Mouse (Mus musculus) neural tube, embryonic 12.5 days (tissue): ENCODE measurements around the gene Slc2a9. TPM values are rescaled to one million over a fixed set of nuclear protein-coding genes. Genes with fewer than 3 reads are reported as not detected.
"Not testable (repeated sequence)": the region's sequence is repeated elsewhere in the genome, so short reads cannot be mapped to it uniquely, and the experiment has no call there.

Experiments used
- ATAC-seq: fragments of 200-750 bp; cut with Nextera tagmentation; 2 replicates; pipeline ENCODE4 v1.8.0; 2017; ENCODE audit warnings: low read depth, mild to moderate bottlenecking, moderate TSS enrichment, moderate library complexity; ENCODE audit not compliant: low FRiP score
- H3K27ac ChIP-seq: fragments of 300-500 bp; sonication (generic); 2 replicates; pipeline ENCODE4 v1.5.1; 2016
- H3K27me3 ChIP-seq: fragments of 300-500 bp; sonication (generic); replicated peaks from 2 replicates; pipeline ENCODE4 v1.6.1; 2016; ENCODE audit warnings: mild to moderate bottlenecking
- H3K36me3 ChIP-seq: fragments of 300-500 bp; sonication (generic); 2 replicates; pipeline ENCODE4 v1.6.1; 2016; ENCODE audit warnings: mild to moderate bottlenecking
- H3K4me1 ChIP-seq: fragments of 300-500 bp; sonication (generic); 2 replicates; pipeline ENCODE4 v1.6.1; 2016
- H3K4me2 ChIP-seq: fragments of 300-500 bp; sonication (generic); replicated peaks from 2 replicates; pipeline ENCODE4 v1.6.1; 2016; ENCODE audit warnings: mild to moderate bottlenecking
- H3K4me3 ChIP-seq: fragments of 300-500 bp; sonication (generic); 2 replicates; pipeline ENCODE4 v1.5.1; 2016
- H3K9ac ChIP-seq: fragments of 300-500 bp; sonication (generic); 2 replicates; pipeline ENCODE4 v1.6.1; 2016; ENCODE audit warnings: mild to moderate bottlenecking
- H3K9me3 ChIP-seq: fragments of 300-500 bp; sonication (generic); 2 replicates; pipeline ENCODE4 v1.6.1; 2016; ENCODE audit warnings: mild to moderate bottlenecking
- WGBS: fragments of 180-500 bp; shearing (Covaris S2); methylation state at CpG from one replicate; pipeline ENCODE4 v1.1.7; 2016; 5-methylcytosine and 5-hydroxymethylcytosine counted together
- polyA plus RNA-seq: library from polyadenylated mRNA; unstranded; fragments of >200 nt; fragmentation: Nextera tagmentation; extraction: Ambion mirVana; gene quantifications from 2 replicates; pipeline ENCODE4 v1.2.1, GENCODE M21; 2016

The Slc2a9 gene
- polyA plus RNA-seq, 1 experiment from 2014 or later = 0.24 TPM

- peaks cover 16% of the 10 kb centered on the region for H3K4me1 ChIP-seq
- peak overlapping the region; percentile 42; the same call in 1 of the 2 replicates for H3K9ac ChIP-seq
- not testable (repeated sequence) for H3K36me3 ChIP-seq, H3K27ac ChIP-seq, H3K27me3 ChIP-seq, ATAC-seq, H3K9me3 ChIP-seq, H3K4me3 ChIP-seq
- peak overlapping the region; percentile 59 for H3K4me2 ChIP-seq
These were observed 23.4 kb downstream of the Slc2a9 start for GRCm38 (mm10) chr5:38479545-38479907.

DNA sequence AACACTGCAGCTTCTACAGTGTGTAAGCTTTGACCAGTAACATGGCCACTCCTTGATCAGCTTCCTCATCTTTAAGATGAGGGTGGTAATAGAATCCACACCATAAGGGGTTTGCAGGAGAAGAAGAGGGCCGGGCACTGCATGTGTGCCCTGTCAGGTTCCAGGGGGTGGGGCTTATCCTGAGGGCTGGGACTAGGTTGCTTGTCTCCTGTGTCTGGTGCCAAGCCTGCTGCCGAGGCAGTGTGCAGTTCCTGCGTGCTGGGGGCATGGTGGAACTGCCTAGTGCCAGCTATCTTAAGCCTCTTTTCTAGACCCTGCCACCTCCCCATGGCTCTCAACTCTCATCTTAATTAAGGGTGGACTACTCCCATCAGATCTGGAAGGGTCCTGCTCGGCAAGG is 23.9 kb downstream of the Slc2a9 start:
- no peak overlapping the region for H3K27ac ChIP-seq
- H3K36me3 ChIP-seq = no peaks in the 10 kb centered on the region
- H3K4me3 ChIP-seq = no peak overlapping the region
- no peaks in the 10 kb centered on the region for H3K9me3 ChIP-seq
- H3K4me1 ChIP-seq = peaks cover 16% of the 10 kb centered on the region
- H3K4me2 ChIP-seq = peak overlapping the region; percentile 59
- 64% methylated on average over 4 of the region's 4 CpGs for WGBS
- H3K27me3 ChIP-seq = no peaks in the 10 kb centered on the region
- ATAC-seq = no peak
- H3K9ac ChIP-seq = no peak overlapping the region

- Histone ChIP-seq H3K27me3 (no peaks in the 10 kb centered on the region), H3K4me1 (peaks cover 16% of the 10 kb centered on the region), H3K27ac (no peak overlapping the region), H3K9ac (no peak overlapping the region), H3K4me3 (no peak overlapping the region), H3K9me3 (no peaks in the 10 kb centered on the region), H3K36me3 (no peaks in the 10 kb centered on the region), H3K4me2 (no peak overlapping the region)
- 82% methylated on average over 7 of the region's 7 CpGs for WGBS
- no peak for ATAC-seq
These were observed 25.1 kb downstream of the Slc2a9 start for GRCm38 (mm10) chr5:38477731-38478445.

DNA sequence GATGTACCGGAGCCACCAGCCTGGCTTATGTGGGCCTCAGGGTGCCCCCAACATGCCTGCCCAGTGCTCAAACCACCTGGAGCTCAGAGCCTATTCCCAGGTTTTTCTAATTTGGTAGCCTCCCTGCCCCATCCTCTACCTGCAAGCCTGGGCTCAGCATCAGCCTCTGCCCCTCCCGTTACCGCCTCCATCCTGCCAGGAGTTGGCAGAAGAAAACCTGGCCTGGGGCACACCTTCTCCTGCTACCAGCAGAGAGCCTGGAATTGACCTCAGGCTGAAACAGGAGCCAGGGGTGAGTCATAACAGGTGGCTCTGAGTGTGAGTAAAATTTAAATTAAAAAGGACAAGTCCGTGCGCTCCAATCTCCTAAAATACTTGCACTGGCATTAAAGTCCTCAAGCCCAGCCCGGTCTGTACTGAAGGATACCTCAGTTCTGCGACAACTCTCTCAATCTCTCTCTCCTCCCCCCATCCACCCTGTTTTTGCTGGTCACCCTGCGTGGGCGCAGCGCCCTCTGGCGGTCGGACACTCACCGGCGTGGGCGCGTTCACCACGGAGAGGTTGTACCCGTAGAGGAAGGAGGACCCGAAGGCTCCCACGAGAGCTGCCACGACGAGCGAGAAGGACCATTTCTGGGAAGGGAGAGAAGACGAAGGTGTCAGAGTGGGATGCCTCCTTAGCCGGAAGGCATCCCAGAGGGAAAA is 25.9 kb downstream of the Slc2a9 start:
- Histone ChIP-seq H3K27me3 (no peaks in the 10 kb centered on the region), H3K9me3 (no peaks in the 10 kb centered on the region), H3K36me3 (no peaks in the 10 kb centered on the region), H3K4me1 (peaks cover 16% of the 10 kb centered on the region), H3K4me3 (no peak overlapping the region), H3K27ac (no peak overlapping the region), H3K9ac (no peak overlapping the region), H3K4me2 (no peak overlapping the region)
- ATAC-seq = no peak
- WGBS = 90% methylated on average over 25 of the region's 25 CpGs

- Histone ChIP-seq H3K9me3 (no peaks in the 10 kb centered on the region), H3K27ac (no peak overlapping the region)
- no peak for ATAC-seq
These were observed 32.1 kb downstream of the Slc2a9 start for GRCm38 (mm10) chr5:38470881-38471280.

DNA sequence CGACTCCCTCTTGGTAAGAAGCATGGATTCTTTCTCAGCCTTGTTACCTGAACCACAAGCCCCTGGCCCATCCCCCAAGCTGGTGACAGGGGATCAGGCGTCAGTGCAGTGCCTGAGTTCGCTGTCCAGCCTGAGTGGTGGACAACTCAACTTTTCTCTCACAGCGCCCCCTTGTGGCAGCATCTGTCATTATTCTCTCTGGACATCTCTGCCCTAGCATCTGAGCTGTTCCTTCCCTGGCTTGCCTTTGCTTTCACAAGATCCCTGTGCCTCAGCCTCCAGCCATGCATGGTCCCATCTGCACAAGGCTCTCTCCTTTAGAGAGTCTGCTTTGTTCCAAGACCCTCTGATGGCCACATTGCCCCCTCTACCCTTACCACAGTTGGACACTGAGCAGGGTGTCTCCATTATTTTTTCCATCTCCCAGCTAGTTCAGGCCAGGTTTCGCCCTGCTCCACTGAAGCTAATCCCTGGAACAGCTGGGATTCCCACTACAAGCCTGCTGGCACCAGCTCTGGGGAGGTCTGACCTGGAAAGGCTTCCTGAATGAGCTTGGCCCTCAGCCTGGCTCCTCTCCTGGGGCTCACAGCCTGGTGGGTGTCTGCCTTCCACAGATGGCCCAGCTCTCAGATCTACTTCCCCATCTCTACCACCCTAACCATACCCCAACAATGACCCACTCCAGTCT is 32.9 kb downstream of the Slc2a9 start:
- H3K9me3 ChIP-seq = no peaks in the 10 kb centered on the region
- no peak overlapping the region for H3K4me2 ChIP-seq
- ATAC-seq = peak; percentile 85
- no peaks in the 10 kb centered on the region for H3K36me3 ChIP-seq
- H3K4me3 ChIP-seq = no peak overlapping the region
- no peak overlapping the region for H3K27ac ChIP-seq
- no peaks in the 10 kb centered on the region for H3K27me3 ChIP-seq
- H3K4me1 ChIP-seq = no peaks in the 10 kb centered on the region
- 23% methylated on average over 5 of the region's 5 CpGs for WGBS
- H3K9ac ChIP-seq = no peak overlapping the region

More at GRCm38 (mm10) chr5:38470881-38471280, 32.1 kb downstream of the Slc2a9 start:
- WGBS = 85% methylated on average over 6 of the region's 6 CpGs
- H3K36me3 ChIP-seq = no peaks in the 10 kb centered on the region
- no peaks in the 10 kb centered on the region for H3K4me1 ChIP-seq
- no peak overlapping the region for H3K4me3 ChIP-seq
- H3K9ac ChIP-seq = no peak overlapping the region
- no peaks in the 10 kb centered on the region for H3K27me3 ChIP-seq
- H3K4me2 ChIP-seq = no peak overlapping the region

GRCm38 (mm10) chr5:38466569-38467110 is 36.3 kb downstream of the Slc2a9 start:
- Histone ChIP-seq H3K4me1 (no peaks in the 10 kb centered on the region), H3K27ac (no peak overlapping the region), H3K9me3 (no peaks in the 10 kb centered on the region), H3K36me3 (no peaks in the 10 kb centered on the region), H3K9ac (no peak overlapping the region), H3K27me3 (no peaks in the 10 kb centered on the region), H3K4me2 (no peak overlapping the region), H3K4me3 (no peak overlapping the region)
- WGBS = 82% methylated on average over 5 of the region's 5 CpGs
- ATAC-seq = no peak

DNA sequence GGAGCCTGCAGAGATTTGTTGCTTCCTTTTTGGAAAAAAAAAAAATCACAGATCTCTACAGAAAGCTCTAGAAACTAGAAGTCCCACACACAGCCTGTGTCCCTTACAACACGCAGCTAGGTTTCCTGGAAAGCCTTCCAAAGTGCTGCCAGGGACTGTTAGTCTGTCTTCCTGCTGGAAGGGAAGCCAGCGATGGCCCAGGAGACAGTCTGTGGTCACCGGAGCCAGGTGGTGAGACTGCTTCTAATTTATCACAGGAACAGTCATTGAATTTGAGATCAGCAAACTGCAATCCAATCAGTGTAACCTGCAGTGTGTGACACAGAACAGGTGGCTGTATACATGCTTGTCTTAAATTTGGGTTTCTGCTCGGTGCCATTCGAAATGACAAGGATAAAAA is 41.7 kb downstream of the Slc2a9 start:
- Histone ChIP-seq H3K9ac (no peak overlapping the region), H3K9me3 (no peaks in the 10 kb centered on the region), H3K27me3 (no peaks in the 10 kb centered on the region), H3K4me2 (no peak overlapping the region), H3K27ac (no peak overlapping the region), H3K4me3 (no peak overlapping the region), H3K36me3 (no peaks in the 10 kb centered on the region), H3K4me1 (no peaks in the 10 kb centered on the region)
- WGBS = 91% methylated on average over 5 of the region's 5 CpGs
- no peak for ATAC-seq

- 90% methylated on average over 3 of the region's 3 CpGs for WGBS
- H3K36me3 ChIP-seq = no peaks in the 10 kb centered on the region
- no peaks in the 10 kb centered on the region for H3K4me1 ChIP-seq
- no peaks in the 10 kb centered on the region for H3K27me3 ChIP-seq
- H3K4me3 ChIP-seq = no peak overlapping the region
- H3K27ac ChIP-seq = no peak overlapping the region
- no peak for ATAC-seq
- H3K4me2 ChIP-seq = no peak overlapping the region
- no peak overlapping the region for H3K9ac ChIP-seq
- H3K9me3 ChIP-seq = no peaks in the 10 kb centered on the region
These were observed 52.0 kb downstream of the Slc2a9 start for GRCm38 (mm10) chr5:38450936-38451335.

GRCm38 (mm10) chr5:38449607-38450006 is 53.3 kb downstream of the Slc2a9 start:
- 86% methylated on average over 8 of the region's 8 CpGs for WGBS
- Histone ChIP-seq H3K9me3 (no peaks in the 10 kb centered on the region), H3K4me2 (no peak overlapping the region), H3K27me3 (no peaks in the 10 kb centered on the region), H3K4me3 (no peak overlapping the region), H3K9ac (no peak overlapping the region), H3K27ac (no peak overlapping the region), H3K36me3 (no peaks in the 10 kb centered on the region), H3K4me1 (no peaks in the 10 kb centered on the region)
- no peak for ATAC-seq

- Histone ChIP-seq H3K27me3 (no peaks in the 10 kb centered on the region), H3K4me2 (no peak overlapping the region), H3K9me3 (no peaks in the 10 kb centered on the region), H3K4me3 (no peak overlapping the region), H3K4me1 (no peaks in the 10 kb centered on the region), H3K27ac (no peak overlapping the region), H3K36me3 (no peaks in the 10 kb centered on the region), H3K9ac (no peak overlapping the region)
- WGBS = 96% methylated on average over 3 of the region's 3 CpGs
- no peak for ATAC-seq
These were observed 54.8 kb downstream of the Slc2a9 start for GRCm38 (mm10) chr5:38448121-38448520.

- H3K4me1 ChIP-seq = no peaks in the 10 kb centered on the region
- H3K36me3 ChIP-seq = no peaks in the 10 kb centered on the region
- H3K4me2 ChIP-seq = no peak overlapping the region
- no peak overlapping the region for H3K4me3 ChIP-seq
- 72% methylated on average over 14 of the region's 14 CpGs for WGBS
- no peak overlapping the region for H3K9ac ChIP-seq
- H3K27ac ChIP-seq = no peak overlapping the region
- no peak for ATAC-seq
- no peaks in the 10 kb centered on the region for H3K27me3 ChIP-seq
- H3K9me3 ChIP-seq = no peaks in the 10 kb centered on the region
These were observed 56.5 kb downstream of the Slc2a9 start for GRCm38 (mm10) chr5:38446316-38446975.
